Mouse (Mus musculus): ENCODE data around the gene Fos. TPM values are rescaled to one million over a fixed set of nuclear protein-coding genes. Genes with fewer than 3 reads are reported as not detected.

Fos gene
- polyA plus RNA-seq, 2 experiments from 2014 or later = 11.3 to 39.0 TPM

- peak; percentile 34 for ATAC-seq
Observed at GRCm38 (mm10) chr12:85487545-85488141, 14.0 kb downstream of the Fos start.

GRCm38 (mm10) chr12:85489232-85489886 is 15.7 kb downstream of the Fos start:
- no peak for ATAC-seq

DNA sequence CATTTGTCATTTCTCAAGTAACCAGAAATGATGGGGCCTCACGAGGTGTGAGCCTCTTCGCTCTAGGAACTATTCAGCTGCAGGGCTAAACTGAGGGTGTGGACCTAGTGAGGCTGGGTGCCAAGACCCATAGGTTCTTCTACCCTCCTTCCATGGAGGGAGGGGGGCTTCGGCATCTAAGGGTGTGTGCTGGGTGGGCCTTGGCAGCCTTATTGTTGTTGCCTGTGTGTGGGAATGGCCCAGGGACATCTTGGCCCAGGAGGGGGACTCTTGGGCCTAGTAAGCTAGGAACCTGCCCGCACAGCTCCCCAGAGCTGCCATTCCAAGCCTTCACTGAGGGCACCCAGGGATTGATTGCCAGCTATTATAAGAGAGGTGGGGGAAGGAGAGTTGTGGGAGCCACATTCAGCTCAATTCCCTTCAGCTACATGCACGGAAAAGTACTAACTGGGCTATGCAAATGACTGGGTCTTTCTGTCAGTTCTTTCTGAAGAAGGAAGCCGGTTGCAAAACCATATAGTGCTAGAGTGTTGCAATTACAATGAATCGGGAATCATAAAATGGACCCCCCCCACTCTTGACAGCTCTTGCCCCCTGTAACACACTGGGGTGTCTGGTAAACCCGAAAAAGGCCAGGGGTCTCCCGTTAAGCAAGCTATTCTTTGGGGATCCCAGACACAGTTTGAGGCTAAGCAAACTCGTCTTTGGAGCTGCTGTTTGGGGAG is 16.6 kb downstream of the Fos start:
- ATAC-seq = no peak

GRCm38 (mm10) chr12:85490991-85491390 is 17.3 kb downstream of the Fos start:
- no peak for ATAC-seq

DNA sequence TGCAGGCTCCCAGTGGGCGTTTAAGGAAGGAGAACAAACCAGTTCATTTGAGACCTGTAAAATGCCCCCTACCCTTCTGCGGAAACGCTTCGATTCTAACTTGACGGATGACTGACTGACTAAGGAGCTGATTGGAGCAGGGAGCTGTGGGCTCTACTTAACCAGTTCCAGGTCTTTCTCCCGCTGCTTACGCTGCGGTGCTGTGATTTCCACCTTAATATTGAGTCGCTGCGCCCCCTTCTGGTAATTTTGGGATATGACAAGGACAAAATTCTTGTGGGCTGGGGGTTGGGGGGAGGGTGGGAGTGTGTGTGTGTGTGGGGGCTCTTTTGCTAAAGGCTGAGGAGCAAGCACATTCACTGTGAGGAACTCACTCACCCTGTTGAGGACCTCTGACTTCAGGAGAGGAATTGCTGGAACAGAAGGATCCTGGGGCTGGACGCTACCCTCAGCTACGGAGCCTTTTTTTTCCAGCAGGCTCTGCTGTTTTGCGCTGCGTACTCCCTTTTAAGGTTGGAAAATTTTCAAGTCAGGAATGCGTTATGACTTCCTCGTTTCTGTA is 18.5 kb downstream of the Fos start:
- ATAC-seq = peak; percentile 42

GRCm38 (mm10) chr12:85496336-85496735 is 22.6 kb downstream of the Fos start:
- no peak for ATAC-seq

DNA sequence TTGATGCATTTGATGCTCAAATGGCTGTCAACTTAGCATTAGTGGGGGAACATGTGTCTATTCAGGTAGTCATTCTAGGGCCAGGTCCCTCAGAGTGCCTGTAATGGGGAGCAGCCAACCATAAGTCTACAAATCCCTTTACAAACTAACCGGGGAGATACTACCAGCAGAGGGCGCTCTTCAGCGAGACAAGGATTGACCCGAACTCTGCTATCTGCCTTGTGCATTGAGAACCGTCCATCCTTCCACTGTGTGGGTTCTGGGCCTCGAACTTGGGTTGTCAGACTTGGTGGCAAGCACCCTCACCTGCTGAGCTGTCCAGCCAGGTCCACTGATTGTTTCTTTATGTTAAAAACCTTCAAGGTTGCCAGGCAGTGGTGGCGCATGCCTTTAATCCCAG is 23.1 kb downstream of the Fos start:
- ATAC-seq = peak; percentile 84

- ATAC-seq = no peak
Observed at GRCm38 (mm10) chr12:85497310-85498135, 23.8 kb downstream of the Fos start.

- ATAC-seq = no peak
Observed at GRCm38 (mm10) chr12:85499001-85499400, 25.3 kb downstream of the Fos start.

- ATAC-seq = no peak
Observed at GRCm38 (mm10) chr12:85502682-85503081, 29.0 kb downstream of the Fos start.

GRCm38 (mm10) chr12:85508235-85508634 is 34.5 kb downstream of the Fos start:
- ATAC-seq = no peak

DNA sequence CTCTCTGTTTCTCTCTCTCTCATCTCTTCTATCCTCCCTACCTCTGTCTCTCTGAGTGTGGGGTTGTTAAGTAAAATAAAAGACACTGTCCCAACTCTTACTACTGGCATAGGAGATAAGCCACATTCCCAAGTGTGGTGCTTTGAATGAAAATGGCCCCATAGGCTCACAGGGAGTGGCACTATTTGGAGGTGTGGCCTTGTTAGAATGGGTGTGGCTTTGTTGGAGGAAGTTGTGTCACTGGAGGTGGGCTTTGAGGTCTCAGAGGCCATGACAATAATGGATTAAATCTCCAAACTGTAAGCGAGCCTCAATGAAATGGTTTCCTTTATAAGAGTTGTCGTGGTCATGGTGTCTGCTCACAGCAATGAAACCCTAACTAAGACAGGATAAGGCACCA is 36.3 kb downstream of the Fos start:
- ATAC-seq = no peak

- ATAC-seq = no peak
Observed at GRCm38 (mm10) chr12:85513789-85514447, 40.2 kb downstream of the Fos start.

- ATAC-seq = no peak
Observed at GRCm38 (mm10) chr12:85514958-85515357, 41.3 kb downstream of the Fos start.

GRCm38 (mm10) chr12:85515865-85516264 is 42.2 kb downstream of the Fos start:
- ATAC-seq = no peak

GRCm38 (mm10) chr12:85517339-85517738 is 43.6 kb downstream of the Fos start:
- ATAC-seq = no peak

DNA sequence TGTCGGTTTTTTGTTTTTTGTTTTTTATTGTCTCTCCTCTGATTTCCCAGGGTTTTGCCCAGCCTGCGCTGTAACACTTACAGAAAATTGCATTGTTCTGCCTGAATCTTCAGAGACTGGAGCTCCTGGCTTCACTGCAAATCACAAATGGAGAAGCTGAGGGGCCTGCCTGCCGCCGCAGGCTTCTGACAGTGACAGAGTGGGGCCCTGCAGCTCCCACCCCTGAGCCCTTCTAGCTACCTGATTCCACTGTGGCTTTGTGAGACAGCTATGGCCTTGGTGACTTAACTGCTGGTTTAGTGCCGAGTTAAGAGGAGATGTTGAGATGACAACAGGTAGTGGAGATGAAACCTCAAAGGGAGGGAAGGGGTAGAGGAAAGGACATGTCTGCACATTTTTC is 44.3 kb downstream of the Fos start:
- ATAC-seq = no peak

DNA sequence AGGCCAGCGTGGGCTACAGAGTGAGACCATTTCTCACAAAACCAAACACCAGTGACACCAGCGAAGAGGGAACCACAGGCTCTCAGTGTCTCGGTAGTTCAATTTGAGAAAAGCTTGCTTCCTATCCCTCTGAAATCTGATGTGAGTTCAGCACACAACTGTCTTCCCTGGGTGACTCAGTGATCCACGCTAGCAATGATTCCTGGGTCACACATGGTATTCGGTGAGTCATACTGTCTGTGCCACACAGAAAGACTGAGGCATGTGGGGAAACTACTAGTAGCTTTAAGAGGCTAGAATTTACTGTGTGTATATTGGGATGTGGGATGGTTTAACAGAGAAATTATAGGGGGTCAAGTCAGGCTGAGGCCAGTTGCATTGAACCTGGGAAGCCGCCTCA is 45.9 kb downstream of the Fos start:
- no peak for ATAC-seq

DNA sequence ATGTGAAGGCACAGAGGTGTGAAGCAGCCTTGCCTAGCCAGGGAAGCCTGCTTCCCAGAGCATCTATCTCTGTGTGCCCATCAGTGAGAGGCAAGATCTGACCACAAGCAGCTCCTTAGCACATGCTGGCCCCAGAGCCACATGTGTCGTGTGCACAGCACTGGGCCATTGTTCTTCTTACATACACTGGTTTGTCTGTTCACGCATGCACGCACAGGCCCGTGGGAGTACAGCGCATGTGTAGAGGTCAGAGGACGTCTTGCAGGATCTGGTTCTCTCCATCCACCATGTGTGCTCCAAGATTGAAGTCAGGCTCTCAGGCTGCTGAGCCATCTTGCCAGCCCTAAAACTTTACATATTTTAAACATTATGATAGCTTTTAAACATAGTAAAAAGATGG is 47.4 kb downstream of the Fos start:
- no peak for ATAC-seq

- no peak for ATAC-seq
Observed at GRCm38 (mm10) chr12:85521673-85522072, 48.0 kb downstream of the Fos start.

- ATAC-seq = no peak
Observed at GRCm38 (mm10) chr12:85522631-85523388, 49.1 kb downstream of the Fos start.
